Mouse (Mus musculus): ENCODE results near the gene Blvrb. TPM values are rescaled to one million over a fixed set of nuclear protein-coding genes. Genes with fewer than 3 reads are reported as not detected.

Gene Blvrb
- 34.3 and 34.5 TPM in 2 replicates for polyA plus RNA-seq (2014; fragmentation: Nextera tagmentation; extraction: Ambion mirVana)

GRCm38 (mm10) chr7:27447419-27448286 is at the start of gene Blvrb, which contains the start of gene Sptbn4:
Blvrb (plus strand) TSS chr7:27447978.
Sptbn4 (minus strand) TSS chr7:27447686.
- Histone ChIP-seq H3K4me1 (ENCODE audit: control insufficient read depth, insufficient read depth, low read length) (peaks cover 5% of the 10 kb centered on the region; the same call in 1 of the 2 replicates), H3K36me3 (ENCODE audit: control insufficient read depth, insufficient read depth, low read length) (no peaks in the 10 kb centered on the region), H3K9me3 (ENCODE audit: control insufficient read depth, low read length) (no peaks in the 10 kb centered on the region), H3K27me3 (ENCODE audit: control insufficient read depth, insufficient read depth, low read length) (peaks cover 27% of the 10 kb centered on the region), H3K4me2 (ENCODE audit: low read depth) (peak within 1 kb of the TSS; percentile 88), H3K9ac (ENCODE audit: low read length) (peak within 1 kb of the TSS; percentile 59), H3K27ac (ENCODE audit: low read depth, low read length) (no peak within 1 kb of the TSS), H3K4me3 (ENCODE audit: low read depth, low read length) (peak within 1 kb of the TSS; percentile 46)
- DNase-seq (ENCODE audit: low spot score) (peak; percentile 98), ATAC-seq (ENCODE audit: insufficient read depth, low FRiP score, low TSS enrichment) (peak; percentile 94)
- 1% methylated on average over 54 of the region's 54 CpGs for WGBS

GRCm38 (mm10) chr7:27400545-27400944 is 47.2 kb upstream of the Blvrb start:
- Histone ChIP-seq H3K27ac (ENCODE audit: low read depth, low read length) (no peak overlapping the region), H3K4me1 (ENCODE audit: control insufficient read depth, insufficient read depth, low read length) (no peaks in the 10 kb centered on the region), H3K9me3 (ENCODE audit: control insufficient read depth, low read length) (no peaks in the 10 kb centered on the region), H3K27me3 (ENCODE audit: control insufficient read depth, insufficient read depth, low read length) (peaks cover 60% of the 10 kb centered on the region), H3K4me3 (ENCODE audit: low read depth, low read length) (no peak overlapping the region), H3K36me3 (ENCODE audit: control insufficient read depth, insufficient read depth, low read length) (no peaks in the 10 kb centered on the region), H3K4me2 (ENCODE audit: low read depth) (no peak overlapping the region), H3K9ac (ENCODE audit: low read length) (no peak overlapping the region)
- no peak for DNase-seq (ENCODE audit: low spot score)
- no peak for ATAC-seq (ENCODE audit: insufficient read depth, low FRiP score, low TSS enrichment)
- 76% methylated on average over 7 of the region's 7 CpGs for WGBS

GRCm38 (mm10) chr7:27402675-27403074 is 45.1 kb upstream of the Blvrb start:
- H3K4me1 ChIP-seq (ENCODE audit: control insufficient read depth, insufficient read depth, low read length): no peaks in the 10 kb centered on the region
- no peaks in the 10 kb centered on the region for H3K36me3 ChIP-seq (ENCODE audit: control insufficient read depth, insufficient read depth, low read length)
- ATAC-seq (ENCODE audit: insufficient read depth, low FRiP score, low TSS enrichment) (no peak), DNase-seq (ENCODE audit: low spot score) (peak; percentile 70)
- peaks cover 58% of the 10 kb centered on the region for H3K27me3 ChIP-seq (ENCODE audit: control insufficient read depth, insufficient read depth, low read length)
- no peak overlapping the region for H3K4me3 ChIP-seq (ENCODE audit: low read depth, low read length)
- H3K9ac ChIP-seq (ENCODE audit: low read length): no peak overlapping the region
- no peaks in the 10 kb centered on the region for H3K9me3 ChIP-seq (ENCODE audit: control insufficient read depth, low read length)
- no peak overlapping the region for H3K4me2 ChIP-seq (ENCODE audit: low read depth)
- H3K27ac ChIP-seq (ENCODE audit: low read depth, low read length): no peak overlapping the region
- WGBS: 11% methylated on average over 16 of the region's 16 CpGs

- Histone ChIP-seq H3K4me2 (ENCODE audit: low read depth) (no peak overlapping the region), H3K4me3 (ENCODE audit: low read depth, low read length) (no peak overlapping the region)
- ATAC-seq (ENCODE audit: insufficient read depth, low FRiP score, low TSS enrichment): no peak
Measured at GRCm38 (mm10) chr7:27404203-27404942, 43.4 kb upstream of the Blvrb start.

GRCm38 (mm10) chr7:27406481-27406880 is 41.3 kb upstream of the Blvrb start:
- ATAC-seq (ENCODE audit: insufficient read depth, low FRiP score, low TSS enrichment) (no peak), DNase-seq (ENCODE audit: low spot score) (no peak)
- Histone ChIP-seq H3K9me3 (ENCODE audit: control insufficient read depth, low read length) (no peaks in the 10 kb centered on the region), H3K4me2 (ENCODE audit: low read depth) (no peak overlapping the region), H3K4me1 (ENCODE audit: control insufficient read depth, insufficient read depth, low read length) (no peaks in the 10 kb centered on the region), H3K27ac (ENCODE audit: low read depth, low read length) (no peak overlapping the region), H3K36me3 (ENCODE audit: control insufficient read depth, insufficient read depth, low read length) (no peaks in the 10 kb centered on the region), H3K4me3 (ENCODE audit: low read depth, low read length) (no peak overlapping the region), H3K27me3 (ENCODE audit: control insufficient read depth, insufficient read depth, low read length) (peaks cover 72% of the 10 kb centered on the region), H3K9ac (ENCODE audit: low read length) (no peak overlapping the region)
- WGBS: 79% methylated on average over 7 of the region's 7 CpGs

More at GRCm38 (mm10) chr7:27404203-27404942, 43.4 kb upstream of the Blvrb start:
- no peak overlapping the region for H3K9ac ChIP-seq (ENCODE audit: low read length)
- no peaks in the 10 kb centered on the region for H3K4me1 ChIP-seq (ENCODE audit: control insufficient read depth, insufficient read depth, low read length)
- DNase-seq (ENCODE audit: low spot score): peak; percentile 22
- H3K36me3 ChIP-seq (ENCODE audit: control insufficient read depth, insufficient read depth, low read length): no peaks in the 10 kb centered on the region
- H3K27me3 ChIP-seq (ENCODE audit: control insufficient read depth, insufficient read depth, low read length): peaks cover 71% of the 10 kb centered on the region
- H3K9me3 ChIP-seq (ENCODE audit: control insufficient read depth, low read length): no peaks in the 10 kb centered on the region
- WGBS: 6% methylated on average over 79 of the region's 81 CpGs
- no peak overlapping the region for H3K27ac ChIP-seq (ENCODE audit: low read depth, low read length)

GRCm38 (mm10) chr7:27407816-27408215 is 40.0 kb upstream of the Blvrb start:
- Histone ChIP-seq H3K36me3 (ENCODE audit: control insufficient read depth, insufficient read depth, low read length) (no peaks in the 10 kb centered on the region), H3K4me2 (ENCODE audit: low read depth) (no peak overlapping the region), H3K4me3 (ENCODE audit: low read depth, low read length) (no peak overlapping the region), H3K4me1 (ENCODE audit: control insufficient read depth, insufficient read depth, low read length) (no peaks in the 10 kb centered on the region), H3K9ac (ENCODE audit: low read length) (no peak overlapping the region), H3K9me3 (ENCODE audit: control insufficient read depth, low read length) (no peaks in the 10 kb centered on the region), H3K27ac (ENCODE audit: low read depth, low read length) (no peak overlapping the region), H3K27me3 (ENCODE audit: control insufficient read depth, insufficient read depth, low read length) (peaks cover 68% of the 10 kb centered on the region)
- WGBS: 51% methylated on average over 8 of the region's 8 CpGs
- peak; percentile 19 for DNase-seq (ENCODE audit: low spot score)
- no peak for ATAC-seq (ENCODE audit: insufficient read depth, low FRiP score, low TSS enrichment)

- Histone ChIP-seq H3K36me3 (ENCODE audit: control insufficient read depth, insufficient read depth, low read length) (no peaks in the 10 kb centered on the region), H3K27me3 (ENCODE audit: control insufficient read depth, insufficient read depth, low read length) (peaks cover 60% of the 10 kb centered on the region), H3K4me1 (ENCODE audit: control insufficient read depth, insufficient read depth, low read length) (no peaks in the 10 kb centered on the region), H3K4me3 (ENCODE audit: low read depth, low read length) (peak overlapping the region; percentile 26), H3K9ac (ENCODE audit: low read length) (no peak overlapping the region), H3K4me2 (ENCODE audit: low read depth) (peak overlapping the region; percentile 39), H3K9me3 (ENCODE audit: control insufficient read depth, low read length) (no peaks in the 10 kb centered on the region), H3K27ac (ENCODE audit: low read depth, low read length) (no peak overlapping the region)
- peak; percentile 83 for DNase-seq (ENCODE audit: low spot score)
- peak; percentile 63; the same call in 1 of the 2 replicates for ATAC-seq (ENCODE audit: insufficient read depth, low FRiP score, low TSS enrichment)
- under 1% methylated on average over 82 of the region's 96 CpGs for WGBS
Measured at GRCm38 (mm10) chr7:27408379-27409176, 39.2 kb upstream of the Blvrb start.

GRCm38 (mm10) chr7:27417151-27417550 is 30.6 kb upstream of the Blvrb start:
- WGBS: 69% methylated on average over 2 of the region's 2 CpGs
- no peaks in the 10 kb centered on the region for H3K27me3 ChIP-seq (ENCODE audit: control insufficient read depth, insufficient read depth, low read length)
- H3K4me3 ChIP-seq (ENCODE audit: low read depth, low read length): no peak overlapping the region
- no peaks in the 10 kb centered on the region for H3K36me3 ChIP-seq (ENCODE audit: control insufficient read depth, insufficient read depth, low read length)
- no peak for DNase-seq (ENCODE audit: low spot score)
- H3K4me2 ChIP-seq (ENCODE audit: low read depth): no peak overlapping the region
- H3K4me1 ChIP-seq (ENCODE audit: control insufficient read depth, insufficient read depth, low read length): no peaks in the 10 kb centered on the region
- H3K27ac ChIP-seq (ENCODE audit: low read depth, low read length): no peak overlapping the region
- H3K9me3 ChIP-seq (ENCODE audit: control insufficient read depth, low read length): no peaks in the 10 kb centered on the region; the same call in 1 of the 2 replicates
- no peak for ATAC-seq (ENCODE audit: insufficient read depth, low FRiP score, low TSS enrichment)
- no peak overlapping the region for H3K9ac ChIP-seq (ENCODE audit: low read length)
